Mouse (Mus musculus) ES-CJ7 (cell line): Measurements from ENCODE around the gene Socs5.

Source experiments
- DNase-seq: peaks from one replicate; pipeline ENCODE4 v3.0.0; 2011; ENCODE audit warnings: low read depth, low spot score

The Socs5 gene

DNA sequence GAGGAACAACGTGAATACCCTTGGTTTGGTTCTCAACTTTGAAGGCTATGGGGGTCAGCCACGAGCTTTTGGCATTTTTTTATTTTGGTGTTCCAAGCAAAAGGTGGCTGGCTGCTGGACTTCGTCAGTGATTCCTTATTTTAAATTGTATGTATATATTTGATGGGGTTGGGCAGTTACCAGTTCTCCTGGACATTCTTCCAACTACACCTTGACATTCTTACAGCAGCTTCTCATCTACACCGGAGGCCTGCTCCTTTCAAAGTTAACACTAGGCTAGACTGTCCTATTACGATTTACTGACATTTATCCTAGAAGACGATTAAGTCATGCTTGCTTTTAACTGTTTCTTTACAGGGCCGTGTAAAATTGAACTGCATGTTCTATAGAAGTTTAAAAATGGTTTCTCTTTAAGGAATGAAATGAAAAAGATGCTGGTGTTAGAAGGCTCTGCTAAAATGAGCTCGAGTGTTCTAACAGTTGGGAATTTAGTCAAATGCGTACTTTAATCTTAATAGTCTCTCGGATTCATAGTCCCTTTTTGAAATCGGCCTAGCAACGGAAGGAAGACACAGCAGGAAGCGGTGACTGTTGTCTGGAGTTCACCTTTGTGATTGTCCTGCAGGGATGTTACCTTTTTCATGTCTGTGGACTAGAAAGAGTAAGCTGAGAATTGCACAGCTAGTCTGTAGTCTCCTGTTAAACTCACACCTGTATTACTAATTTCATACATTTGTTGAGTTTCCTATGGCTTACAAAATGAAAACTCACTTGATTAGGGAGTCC lies 1.2 kb downstream of the Socs5 start:
- DNase-seq: no peak

DNA sequence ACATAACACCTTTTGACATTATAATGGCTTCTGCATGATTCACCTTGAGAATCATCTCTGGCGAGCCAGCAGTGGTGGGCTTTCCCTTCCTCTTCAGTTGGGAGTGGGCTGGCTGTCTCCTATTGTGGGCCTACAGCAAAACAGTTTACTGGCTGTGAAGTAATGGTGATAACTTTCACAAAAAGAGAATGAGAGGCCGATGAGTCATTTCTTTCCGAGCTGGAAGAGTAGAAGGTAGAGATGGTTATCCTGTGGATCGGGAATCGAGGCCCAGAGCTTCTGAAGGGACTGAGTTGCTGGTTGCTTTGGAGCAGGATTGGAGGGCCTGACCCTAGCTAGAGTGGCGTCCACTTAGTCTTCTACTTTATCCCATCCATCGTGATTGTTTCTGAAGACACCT lies 2.0 kb downstream of the Socs5 start:
- DNase-seq: no peak

DNA sequence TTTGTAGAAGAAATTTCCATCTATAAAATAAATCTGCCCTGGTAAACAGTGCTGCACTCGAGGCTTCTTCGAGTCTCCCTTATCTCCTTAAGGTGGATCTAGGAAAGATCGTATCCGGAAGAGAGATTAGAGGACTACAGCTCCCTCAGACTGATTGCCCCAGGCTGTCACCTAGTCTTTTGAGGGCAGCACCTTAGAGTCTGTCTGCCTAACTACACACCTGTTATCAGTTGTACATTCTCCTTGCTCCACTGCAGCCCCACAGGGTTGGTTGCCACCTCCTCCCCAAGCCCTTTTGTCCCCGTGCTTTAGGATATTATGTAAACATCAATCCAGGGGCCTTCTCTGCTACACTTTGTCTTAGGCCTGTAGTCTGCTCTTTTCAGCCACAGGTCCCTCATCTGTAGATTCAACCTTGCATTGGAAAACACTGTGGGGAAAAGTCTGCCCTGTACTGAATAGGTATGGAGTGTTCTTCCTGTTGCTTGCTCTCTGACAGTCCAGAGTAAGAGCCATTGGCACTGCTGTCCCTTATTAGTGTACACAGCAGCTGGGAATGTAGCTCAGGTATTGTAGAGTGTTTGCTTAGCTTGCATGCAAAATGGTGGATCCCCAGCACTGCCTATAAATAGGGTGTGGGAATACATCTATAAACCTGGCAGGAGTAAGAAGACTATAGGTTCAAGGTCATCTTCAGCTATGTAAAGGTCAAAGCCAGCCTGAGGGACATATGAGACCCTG lies 5.5 kb downstream of the Socs5 start:
- DNase-seq: no peak

DNA sequence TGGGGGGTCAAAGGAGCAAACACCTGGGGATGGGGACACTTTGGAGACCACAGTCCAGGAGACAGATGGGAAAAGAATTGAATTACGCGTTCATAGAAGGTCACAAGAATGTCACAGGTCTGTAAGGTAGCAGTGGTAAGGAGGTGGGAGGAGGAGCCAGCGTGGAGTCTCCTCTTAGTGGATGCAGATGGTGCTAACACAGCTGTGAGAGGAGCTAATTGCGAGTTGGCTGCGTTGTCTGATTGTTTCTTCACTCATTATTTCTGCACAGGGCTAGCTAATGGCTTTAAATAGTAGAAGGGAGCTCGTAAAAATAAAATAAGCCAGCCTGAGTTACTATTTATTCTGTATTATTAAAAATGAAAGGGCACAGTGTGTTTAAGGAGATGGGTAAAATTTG lies 8.1 kb downstream of the Socs5 start:
- no peak for DNase-seq

DNA sequence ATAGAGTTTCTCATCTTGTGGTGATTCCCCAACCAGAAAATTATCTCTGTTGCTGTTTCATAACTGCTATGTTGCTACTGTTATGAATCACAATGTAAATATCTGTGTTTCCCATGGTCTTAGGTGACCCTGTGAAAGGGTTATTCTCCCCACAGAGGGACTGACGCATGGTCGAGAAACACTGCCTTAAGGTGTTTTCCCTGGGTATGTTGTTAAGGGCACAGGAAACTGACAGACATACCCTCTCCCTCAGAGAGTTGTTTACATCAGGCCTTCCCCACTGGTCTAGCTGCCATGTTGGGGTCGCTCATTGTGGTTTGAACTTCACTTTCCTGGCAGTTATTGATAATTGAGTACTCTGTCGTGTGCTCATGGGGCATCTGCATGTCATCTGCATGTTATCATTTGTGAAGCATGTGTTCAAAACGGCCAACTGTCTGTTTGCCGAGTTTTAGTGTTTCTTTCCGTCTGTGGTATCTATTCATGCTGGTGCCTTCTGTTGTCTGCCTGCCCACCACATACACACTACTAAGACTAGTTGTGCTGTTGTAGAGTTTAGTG lies 11.6 kb downstream of the Socs5 start:
- no peak for DNase-seq

DNA sequence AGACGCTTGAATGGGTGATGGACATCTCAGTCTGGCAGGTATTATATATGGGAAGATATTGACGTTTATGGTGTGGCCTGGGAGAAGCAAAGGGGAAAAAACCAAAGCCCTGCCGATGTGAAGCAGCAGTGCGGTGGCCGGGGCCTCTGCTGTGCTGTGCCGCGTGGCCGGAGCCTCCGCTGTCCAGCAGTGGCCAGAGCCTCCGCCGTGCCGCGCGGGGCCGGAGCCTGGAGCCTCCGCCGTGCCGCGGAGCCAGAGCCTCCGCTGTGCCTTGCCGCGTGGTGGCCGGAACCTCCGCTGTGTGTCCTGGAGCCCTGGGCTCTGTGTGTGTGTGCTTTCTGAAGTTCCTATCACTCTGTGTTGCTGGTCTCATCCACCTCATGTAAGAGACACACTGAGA lies 17.9 kb downstream of the Socs5 start:
- peak; percentile 24 for DNase-seq

DNA sequence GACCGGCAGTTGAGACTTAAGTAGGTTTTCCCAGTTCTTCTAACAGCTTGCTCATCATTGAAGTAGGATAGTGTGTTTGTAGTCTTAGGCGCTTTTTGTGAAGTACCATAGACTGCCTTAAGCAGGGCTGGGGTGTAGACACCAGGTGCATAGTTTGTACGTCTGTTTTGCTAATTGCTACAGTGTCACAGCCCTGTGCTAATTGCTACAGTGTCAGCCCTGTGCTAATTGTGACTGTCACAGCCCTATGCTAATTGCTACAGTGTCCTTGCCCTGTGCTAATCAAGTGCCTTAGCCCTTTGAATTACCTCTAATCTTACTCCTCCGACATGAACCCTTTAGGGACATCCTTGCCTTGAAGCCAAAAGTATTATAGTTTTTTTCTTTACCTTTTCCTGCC lies 24.8 kb downstream of the Socs5 start:
- DNase-seq: no peak

DNA sequence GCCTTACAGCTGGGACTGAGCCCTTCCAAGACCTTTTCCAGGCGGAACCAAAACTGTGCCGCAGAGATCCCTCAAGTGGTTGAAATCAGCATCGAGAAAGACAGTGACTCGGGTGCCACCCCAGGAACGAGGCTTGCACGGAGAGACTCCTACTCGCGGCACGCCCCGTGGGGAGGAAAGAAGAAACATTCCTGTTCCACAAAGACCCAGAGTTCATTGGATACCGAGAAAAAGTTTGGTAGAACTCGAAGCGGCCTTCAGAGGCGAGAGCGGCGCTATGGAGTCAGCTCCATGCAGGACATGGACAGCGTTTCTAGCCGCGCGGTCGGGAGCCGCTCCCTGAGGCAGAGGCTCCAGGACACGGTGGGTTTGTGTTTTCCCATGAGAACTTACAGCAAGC lies 26.3 kb downstream of the Socs5 start:
- peak; percentile 82 for DNase-seq

DNA sequence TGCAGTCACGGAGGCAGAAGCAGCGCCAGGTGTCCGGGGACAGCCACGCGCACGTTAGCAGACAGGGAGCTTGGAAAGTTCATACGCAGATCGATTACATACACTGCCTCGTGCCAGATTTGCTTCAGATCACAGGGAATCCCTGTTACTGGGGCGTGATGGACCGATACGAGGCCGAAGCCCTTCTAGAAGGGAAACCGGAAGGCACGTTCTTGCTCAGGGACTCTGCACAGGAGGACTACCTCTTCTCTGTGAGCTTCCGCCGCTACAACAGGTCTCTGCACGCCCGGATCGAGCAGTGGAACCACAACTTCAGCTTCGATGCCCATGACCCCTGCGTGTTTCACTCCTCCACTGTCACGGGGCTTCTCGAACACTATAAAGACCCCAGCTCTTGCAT lies 27.2 kb downstream of the Socs5 start:
- DNase-seq: no peak

DNA sequence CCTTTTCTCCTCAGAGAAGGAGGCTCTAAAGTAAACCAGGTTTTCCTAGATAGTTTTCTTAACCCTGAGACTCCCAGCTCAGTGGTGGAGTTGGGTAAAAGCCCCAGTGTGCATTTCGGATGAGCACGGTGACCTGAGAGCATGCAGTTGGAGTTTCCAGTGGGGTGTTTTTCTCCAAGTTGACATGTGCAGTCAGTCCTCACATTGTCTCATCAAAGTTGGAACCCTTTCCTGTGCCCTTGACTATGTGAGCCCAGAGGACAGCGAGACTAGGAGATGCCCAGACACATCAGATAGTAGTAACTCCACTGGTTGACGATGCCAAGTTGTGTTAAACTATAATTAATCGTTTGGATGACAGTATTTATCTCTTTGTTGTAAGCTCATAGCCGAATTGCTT lies 28.3 kb downstream of the Socs5 start:
- no peak for DNase-seq

DNA sequence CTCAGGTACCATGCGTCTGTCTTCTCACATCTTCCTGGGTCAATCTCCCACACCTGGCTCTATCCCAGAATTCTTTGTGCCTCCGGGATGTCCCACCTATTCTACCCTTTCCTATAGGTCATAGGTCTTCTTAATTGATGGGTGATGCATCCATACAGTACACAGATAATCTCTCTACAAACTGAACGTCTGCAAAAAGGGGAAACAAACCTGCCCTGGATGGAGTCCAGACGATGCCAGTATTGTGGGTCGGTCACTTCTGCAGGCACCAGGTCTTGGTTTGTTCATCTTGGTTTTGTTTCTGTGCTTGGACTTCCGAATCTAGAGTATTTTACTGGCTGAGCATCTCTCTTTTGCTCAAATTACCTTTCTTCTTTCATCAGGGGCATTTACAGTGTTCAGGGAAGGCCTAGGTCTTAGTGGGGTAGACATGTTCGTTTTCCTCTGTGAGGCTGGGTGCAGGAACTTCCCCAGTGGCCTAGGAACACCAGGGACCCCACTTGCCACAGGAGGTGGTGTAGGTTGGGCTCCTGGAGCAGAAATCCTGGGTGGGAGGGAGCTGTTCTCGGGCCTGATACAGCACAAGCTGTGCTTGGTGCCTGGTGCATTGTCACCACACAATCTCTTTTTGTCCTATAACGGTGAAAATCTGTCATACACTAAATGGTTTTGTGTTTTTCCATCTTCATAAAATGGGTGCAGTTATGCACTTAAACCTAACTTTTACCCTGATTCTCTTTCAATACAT lies 33.9 kb downstream of the Socs5 start:
- no peak for DNase-seq

DNA sequence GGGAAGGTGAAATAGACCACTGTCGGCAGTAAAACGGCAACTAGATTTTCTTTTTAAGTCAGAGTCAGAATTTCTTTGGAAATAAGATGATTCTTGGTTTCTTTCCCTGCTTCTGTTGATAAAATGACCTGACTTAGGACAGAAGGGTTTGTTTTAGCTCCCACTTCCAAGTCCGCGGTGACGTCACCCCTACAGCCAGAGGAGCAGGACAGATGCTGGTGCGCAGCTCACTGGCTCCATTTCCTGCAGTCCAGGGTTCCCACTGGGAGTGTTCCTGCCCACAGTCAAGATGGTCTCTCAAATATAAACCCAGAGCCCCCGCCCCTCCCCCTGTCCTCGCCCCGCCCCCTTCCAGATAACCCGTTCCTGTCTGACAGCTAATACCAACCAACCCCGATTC lies 34.8 kb downstream of the Socs5 start:
- DNase-seq: peak; percentile 79

DNA sequence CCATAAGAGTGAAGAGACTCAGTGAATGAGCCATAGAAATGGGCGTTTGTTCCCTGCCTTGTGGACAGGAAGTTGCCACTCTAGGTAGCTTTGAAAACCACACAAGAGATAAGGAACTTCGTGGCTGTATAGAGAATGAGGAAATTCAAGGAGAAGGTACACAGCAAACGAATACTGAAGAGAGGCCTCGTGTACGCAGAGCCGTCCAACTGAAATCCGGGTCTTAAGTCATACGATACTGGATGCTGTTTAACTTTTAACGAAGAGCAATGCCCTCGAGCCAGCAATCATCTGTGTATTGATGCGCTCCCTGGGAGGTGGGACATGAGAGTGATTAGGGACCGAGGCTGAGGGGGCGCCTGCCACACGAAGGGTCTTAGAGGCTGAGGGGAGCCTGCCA lies 35.7 kb downstream of the Socs5 start:
- no peak for DNase-seq

DNA sequence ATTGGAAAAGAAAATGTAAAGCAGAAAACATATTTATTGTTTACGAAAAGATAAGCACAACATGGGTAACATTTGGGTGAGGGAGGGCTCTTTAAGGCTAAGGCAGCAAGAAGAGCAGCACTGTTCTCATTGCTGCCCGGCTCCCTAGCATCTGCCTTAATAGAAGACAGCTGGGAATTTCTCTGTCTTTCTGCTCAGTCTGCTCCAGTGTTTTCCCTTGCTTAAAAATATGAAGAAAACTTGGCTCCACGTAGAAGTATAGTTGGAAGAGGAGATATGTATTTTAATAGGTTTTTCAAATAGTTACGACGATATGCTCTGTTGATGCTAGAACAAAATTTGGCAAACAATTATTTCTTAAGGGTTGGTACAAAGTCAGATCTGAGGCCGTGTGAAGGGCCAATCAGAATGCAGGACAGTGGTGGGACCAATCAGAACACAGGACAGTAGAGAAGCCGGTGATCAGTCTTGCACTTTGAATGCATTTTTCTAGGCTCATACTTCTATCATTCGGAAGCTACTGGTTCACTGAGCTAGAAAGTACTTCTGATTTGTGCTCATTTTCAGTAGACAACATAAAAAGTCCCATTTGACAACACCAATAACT lies 39.0 kb downstream of the Socs5 start:
- no peak for DNase-seq

DNA sequence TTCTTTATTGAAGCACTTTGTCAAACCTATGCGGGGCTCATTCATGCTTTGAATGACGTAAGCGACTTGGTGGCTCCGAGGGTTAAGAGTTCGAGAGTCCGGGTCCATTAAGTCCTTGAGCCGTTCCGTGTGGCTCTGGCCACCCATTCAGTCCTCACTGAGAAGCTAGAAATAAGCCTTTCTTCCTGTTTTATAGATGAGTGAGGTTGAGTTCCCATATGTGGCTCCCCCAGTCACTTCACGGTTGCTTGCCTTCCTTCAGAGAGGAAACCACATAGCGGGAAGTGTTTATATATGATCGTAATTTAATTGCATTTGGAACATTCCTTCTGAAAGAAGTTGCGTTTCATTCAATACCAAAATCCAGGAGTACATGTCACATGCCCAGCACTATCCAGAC lies 42.3 kb downstream of the Socs5 start:
- DNase-seq: no peak

DNA sequence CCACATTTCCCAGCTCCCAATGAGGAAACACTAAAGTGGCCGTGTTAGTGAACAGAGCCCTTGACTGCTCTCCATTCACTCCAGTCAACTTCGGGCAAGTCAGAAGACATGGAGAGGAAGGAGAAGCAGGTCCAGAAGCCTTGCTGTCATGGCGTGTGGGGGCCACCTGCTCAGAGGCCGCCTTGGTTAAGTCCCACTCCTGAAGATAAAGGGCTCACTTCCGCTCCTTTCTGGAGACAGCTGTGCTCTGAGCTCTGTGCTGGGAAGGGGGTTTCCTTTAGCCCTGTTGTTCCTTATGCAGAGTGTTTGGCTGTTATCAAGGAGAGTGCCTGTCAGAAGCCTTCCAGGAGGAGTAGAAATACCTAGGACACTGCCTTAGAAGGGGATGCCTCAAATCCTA lies 45.5 kb downstream of the Socs5 start:
- no peak for DNase-seq

DNA sequence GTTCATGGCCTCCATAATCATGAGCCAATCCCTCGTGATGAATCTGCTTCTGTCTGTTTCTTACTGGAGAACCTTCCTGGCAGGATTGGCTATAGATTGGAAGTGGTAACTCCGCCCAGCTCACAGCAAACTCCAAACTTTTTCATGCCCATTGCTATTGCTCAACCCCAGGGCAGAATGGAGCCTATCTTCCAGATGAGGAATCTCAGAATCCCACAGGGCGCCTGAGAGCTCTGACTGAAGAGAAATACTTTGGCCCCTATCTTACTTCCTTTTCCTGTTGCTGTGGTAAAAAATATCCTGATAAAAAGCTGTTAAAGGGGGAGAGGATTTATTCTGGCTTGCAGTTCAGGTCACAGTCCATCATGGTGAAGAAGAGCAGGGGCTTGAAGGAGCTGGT lies 48.2 kb downstream of the Socs5 start:
- DNase-seq: no peak

DNA sequence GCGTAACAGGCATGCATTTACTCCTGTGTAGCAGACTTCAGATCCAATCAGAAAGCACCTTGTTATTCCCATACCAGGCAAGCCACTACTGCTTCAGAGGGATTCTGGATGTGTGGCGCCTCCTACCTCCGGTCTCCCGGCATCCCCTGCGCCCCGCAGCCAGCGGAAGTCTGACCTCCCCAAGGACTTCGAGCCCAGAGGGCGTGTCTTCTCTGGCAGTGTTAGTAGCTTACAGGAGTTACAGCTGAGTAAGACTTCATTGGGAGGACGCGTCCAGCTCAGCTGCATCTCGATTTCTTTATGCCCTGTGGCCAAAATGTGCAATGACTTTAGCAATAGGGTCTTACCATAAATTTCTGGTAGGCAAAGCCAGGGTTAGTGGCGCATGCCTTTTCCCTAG lies 50.3 kb downstream of the Socs5 start:
- DNase-seq: peak; percentile 87

DNA sequence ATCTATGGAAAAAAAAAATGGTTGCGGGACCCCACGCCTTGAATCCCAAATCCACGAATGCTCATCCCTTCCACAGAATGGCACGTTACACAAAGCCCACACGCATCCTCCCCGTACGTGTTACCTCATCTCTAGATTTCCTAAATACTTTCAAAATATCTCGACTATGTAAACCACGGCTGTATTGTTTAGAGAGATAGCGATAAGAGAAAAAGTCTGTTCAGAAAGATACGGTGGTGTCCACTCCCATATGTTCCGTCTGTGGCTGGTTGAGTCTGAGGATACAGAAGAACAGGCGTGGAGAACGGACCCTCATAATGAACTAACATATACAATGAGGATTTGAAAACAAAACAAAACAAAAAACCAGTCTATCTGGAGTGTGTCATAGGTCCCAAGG lies 51.1 kb downstream of the Socs5 start:
- no peak for DNase-seq

DNA sequence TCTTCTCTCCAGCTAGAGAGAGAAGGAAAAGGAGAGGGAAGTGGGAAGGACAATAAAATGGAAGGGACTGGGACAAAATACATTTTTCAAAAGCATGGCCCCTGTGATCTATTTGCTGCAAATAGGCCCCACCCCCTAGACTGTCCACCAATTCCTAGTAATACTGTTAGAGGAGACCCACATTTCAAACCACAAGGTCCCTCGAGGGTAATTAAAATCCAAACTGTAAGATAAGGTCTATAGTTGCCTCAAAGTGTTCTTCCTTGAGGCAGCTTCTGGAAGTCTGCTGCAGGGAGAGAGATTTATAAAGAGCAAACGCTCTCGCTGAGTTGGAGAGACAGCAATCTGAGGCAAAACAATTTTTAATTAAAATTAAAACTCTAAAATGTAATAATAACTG lies 52.8 kb downstream of the Socs5 start:
- no peak for DNase-seq

DNA sequence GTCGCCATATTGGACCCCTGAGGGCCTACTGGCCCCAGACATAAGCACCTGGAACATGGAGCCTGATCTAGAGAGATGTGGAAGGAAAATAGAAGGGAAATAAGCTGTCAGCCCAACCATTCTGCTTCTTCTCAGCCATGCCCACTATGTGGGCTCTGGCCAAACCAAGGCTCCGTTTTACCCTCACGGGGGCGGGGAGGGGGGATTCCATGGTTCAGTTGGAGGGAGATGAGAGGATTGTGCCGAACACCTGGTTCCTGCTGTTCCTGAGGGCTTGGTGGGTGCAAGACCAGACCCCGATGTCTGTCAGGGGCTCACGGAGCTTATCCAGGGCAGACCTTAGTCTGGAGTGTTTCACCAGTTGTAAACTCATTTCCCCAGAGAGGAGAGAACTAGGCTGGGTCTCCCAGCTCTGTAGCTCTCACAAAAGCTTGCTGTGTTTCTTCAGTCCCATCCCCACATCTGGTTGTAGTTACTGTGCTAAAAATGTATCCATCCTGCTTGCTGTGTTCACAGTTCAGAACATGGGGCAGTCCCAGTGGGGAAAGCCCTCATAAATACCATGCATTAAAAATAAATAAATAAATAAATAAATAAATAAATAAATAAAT lies 56.9 kb downstream of the Socs5 start:
- no peak for DNase-seq

DNA sequence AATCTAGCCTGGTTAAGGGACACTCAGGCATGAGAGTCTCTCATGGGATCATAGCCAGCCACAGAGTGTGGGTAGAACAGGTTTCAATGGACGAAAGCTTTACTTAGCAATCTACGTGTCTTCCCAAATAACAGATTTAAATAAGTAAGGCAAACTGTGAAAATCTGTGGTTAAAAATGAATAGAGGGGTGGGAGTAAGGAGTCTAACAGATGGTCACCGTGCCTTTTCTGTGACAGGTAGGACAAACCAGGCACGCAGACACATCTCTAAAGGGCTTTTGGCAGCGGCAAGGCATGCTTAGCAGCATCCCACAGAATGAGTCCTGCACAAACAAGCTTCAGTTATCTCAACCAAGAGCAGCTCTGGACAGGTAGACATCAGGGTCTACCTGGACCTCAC lies 59.9 kb downstream of the Socs5 start:
- DNase-seq: no peak
